Mouse (Mus musculus): ENCODE results near the gene Rragb. TPM values are rescaled to one million over a fixed set of nuclear protein-coding genes. Genes with fewer than 3 reads are reported as not detected.

Rragb gene
- polyA plus RNA-seq (2014; fragmentation: Nextera tagmentation; extraction: Ambion mirVana) = 1.2 and 1.3 TPM in 2 replicates

- H3K4me3 ChIP-seq (ENCODE audit: low read depth, low read length) = peak within 1 kb of the TSS; percentile 41
- peak; percentile 67 for DNase-seq
- peak; percentile 96 for ATAC-seq (ENCODE audit: insufficient read depth)
- H3K27me3 ChIP-seq (ENCODE audit: insufficient read depth, low read length) = 0 out of 2 replicates have a peak, but pooled peaks cover 6% of the 10 kb centered on the region
- H3K9me3 ChIP-seq (ENCODE audit: low read depth, low read length) = no peaks in the 10 kb centered on the region
- no peaks in the 10 kb centered on the region for H3K4me1 ChIP-seq (ENCODE audit: insufficient read depth)
- WGBS = 12% methylated on average over 43 of the region's 47 CpGs
- no peaks in the 10 kb centered on the region for H3K36me3 ChIP-seq (ENCODE audit: insufficient read depth)
- no peak within 1 kb of the TSS for H3K27ac ChIP-seq (ENCODE audit: low read depth)
- peak; percentile 51 for TF ChIP-seq CTCF (IDR thresholded peaks at IDR 0.05; ENCODE audit: low read depth)
- H3K4me2 ChIP-seq = peak within 1 kb of the TSS; percentile 67
- H3K9ac ChIP-seq = peak within 1 kb of the TSS; percentile 20; the same call in 1 of the 2 replicates
Observed at GRCm38 (mm10) chrX:153139734-153140515, at the start of gene Rragb. Gene Rragb, plus strand, starts transcription at chrX:153139981.

DNA sequence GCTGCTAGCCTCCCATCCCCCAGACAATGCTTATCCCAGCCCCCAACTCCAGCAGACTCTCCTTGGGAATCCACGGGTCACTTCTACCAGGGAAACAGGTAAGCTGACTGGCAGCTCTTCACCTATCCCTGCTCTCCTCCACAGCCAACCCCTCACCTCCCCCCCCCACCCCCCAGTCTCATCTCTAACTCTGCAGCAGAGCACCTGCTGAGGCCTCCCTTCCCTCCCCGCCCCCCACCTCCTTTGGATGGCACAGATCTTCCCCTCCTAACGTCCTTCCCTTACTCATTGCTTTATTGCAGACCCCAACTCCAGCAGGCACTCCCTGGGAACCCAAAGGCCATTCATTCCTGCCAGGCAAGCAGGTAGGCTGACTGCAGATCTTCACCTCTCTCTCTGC, 21.3 kb upstream of the Rragb start, which contains the start of gene Foxr2:
Foxr2 (plus strand) TSS at position 301 of the 400 bp plus-strand sequence.
- ATAC-seq (ENCODE audit: insufficient read depth) = no peak

DNA sequence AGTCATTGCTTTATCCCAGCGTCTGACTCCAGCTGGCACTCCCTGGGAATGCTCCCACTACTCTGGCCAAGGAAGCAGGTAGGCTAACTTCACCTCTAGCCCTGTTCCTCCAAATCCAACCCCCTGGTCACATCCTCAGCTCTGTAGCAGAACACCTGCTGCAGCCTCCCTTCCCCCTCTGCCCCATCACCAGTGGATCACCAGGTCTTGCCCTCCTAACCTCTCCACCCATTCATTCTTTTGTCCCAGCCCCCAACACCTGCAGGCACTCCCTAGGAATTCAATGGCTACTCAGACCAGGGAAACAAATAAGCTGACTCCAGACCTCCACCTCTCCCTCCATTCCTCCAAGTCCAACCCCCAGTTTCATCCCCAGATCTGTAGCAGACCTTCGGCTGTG, 20.8 kb upstream of the Rragb start:
- no peak for TF ChIP-seq CTCF (IDR thresholded peaks at IDR 0.05; ENCODE audit: low read depth)
- Histone ChIP-seq H3K9ac (no peak overlapping the region), H3K27me3 (ENCODE audit: insufficient read depth, low read length) (no peaks in the 10 kb centered on the region), H3K4me3 (ENCODE audit: low read depth, low read length) (no peak overlapping the region), H3K36me3 (ENCODE audit: insufficient read depth) (no peaks in the 10 kb centered on the region), H3K27ac (ENCODE audit: low read depth) (no peak overlapping the region), H3K4me2 (no peak overlapping the region), H3K4me1 (ENCODE audit: insufficient read depth) (no peaks in the 10 kb centered on the region), H3K9me3 (ENCODE audit: low read depth, low read length) (no peaks in the 10 kb centered on the region)
- 37% methylated on average over 2 of the region's 2 CpGs for WGBS
- DNase-seq (no peak), ATAC-seq (ENCODE audit: insufficient read depth) (no peak)

More for the DNA sequence above, 21.3 kb upstream of the Rragb start, which contains the start of gene Foxr2:
- TF ChIP-seq CTCF (IDR thresholded peaks at IDR 0.05; ENCODE audit: low read depth) = no peak
- Histone ChIP-seq H3K27ac (ENCODE audit: low read depth) (no peak within 1 kb of the TSS), H3K9me3 (ENCODE audit: low read depth, low read length) (no peaks in the 10 kb centered on the region), H3K4me2 (no peak within 1 kb of the TSS), H3K9ac (no peak within 1 kb of the TSS), H3K4me1 (ENCODE audit: insufficient read depth) (no peaks in the 10 kb centered on the region), H3K4me3 (ENCODE audit: low read depth, low read length) (no peak within 1 kb of the TSS), H3K36me3 (ENCODE audit: insufficient read depth) (no peaks in the 10 kb centered on the region), H3K27me3 (ENCODE audit: insufficient read depth, low read length) (no peaks in the 10 kb centered on the region)
- WGBS = 12% methylated on average over 2 of the region's 3 CpGs
- no peak for DNase-seq

- Histone ChIP-seq H3K4me3 (ENCODE audit: low read depth, low read length) (no peak overlapping the region), H3K9ac (no peak overlapping the region), H3K9me3 (ENCODE audit: low read depth, low read length) (no peaks in the 10 kb centered on the region), H3K36me3 (ENCODE audit: insufficient read depth) (no peaks in the 10 kb centered on the region), H3K27ac (ENCODE audit: low read depth) (no peak overlapping the region), H3K4me2 (no peak overlapping the region), H3K4me1 (ENCODE audit: insufficient read depth) (no peaks in the 10 kb centered on the region), H3K27me3 (ENCODE audit: insufficient read depth, low read length) (0 out of 2 replicates have a peak, but pooled peaks cover 6% of the 10 kb centered on the region)
- no peak for TF ChIP-seq CTCF (IDR thresholded peaks at IDR 0.05; ENCODE audit: low read depth)
- ATAC-seq (ENCODE audit: insufficient read depth) (no peak), DNase-seq (no peak)
- 71% methylated on average over 3 of the region's 3 CpGs for WGBS
Observed at GRCm38 (mm10) chrX:153142656-153143055, 2.9 kb downstream of the Rragb start.

- 12% methylated on average over 1 of the region's 1 CpGs for WGBS
- TF ChIP-seq CTCF (IDR thresholded peaks at IDR 0.05; ENCODE audit: low read depth) = no peak
- ATAC-seq (ENCODE audit: insufficient read depth) = no peak
Observed at GRCm38 (mm10) chrX:153151766-153152165, 12.0 kb downstream of the Rragb start.

DNA sequence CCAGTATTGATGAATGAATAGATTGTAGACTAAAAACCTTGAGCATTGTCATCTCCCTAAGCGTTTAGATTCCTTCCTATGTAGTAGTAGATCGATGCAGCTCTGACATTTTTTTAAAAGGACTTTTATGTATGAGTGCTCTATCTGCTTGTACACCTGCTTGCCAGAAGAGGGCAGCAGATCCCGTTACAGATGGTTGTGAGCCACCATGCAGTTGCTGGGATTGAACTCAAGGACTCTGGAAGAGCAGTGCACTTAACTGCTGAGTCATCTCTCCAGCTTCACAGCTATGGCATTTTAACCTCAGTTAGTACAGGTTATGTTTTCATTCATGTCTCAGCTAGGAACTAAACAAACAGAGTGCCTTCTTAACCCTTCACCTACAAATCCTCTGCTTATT, 15.5 kb downstream of the Rragb start:
- no peak overlapping the region for H3K9ac ChIP-seq
- no peak overlapping the region for H3K27ac ChIP-seq (ENCODE audit: low read depth)
- no peaks in the 10 kb centered on the region for H3K27me3 ChIP-seq (ENCODE audit: insufficient read depth, low read length)
- WGBS = 46% methylated on average over 3 of the region's 3 CpGs
- peak; percentile 58 for TF ChIP-seq CTCF (IDR thresholded peaks at IDR 0.05; ENCODE audit: low read depth)
- no peak overlapping the region for H3K4me3 ChIP-seq (ENCODE audit: low read depth, low read length)
- no peaks in the 10 kb centered on the region for H3K4me1 ChIP-seq (ENCODE audit: insufficient read depth)
- no peak overlapping the region for H3K4me2 ChIP-seq
- no peaks in the 10 kb centered on the region for H3K9me3 ChIP-seq (ENCODE audit: low read depth, low read length)
- no peaks in the 10 kb centered on the region for H3K36me3 ChIP-seq (ENCODE audit: insufficient read depth)
- no peak for ATAC-seq (ENCODE audit: insufficient read depth)
- DNase-seq = peak; percentile 50

More at GRCm38 (mm10) chrX:153151766-153152165, 12.0 kb downstream of the Rragb start:
- H3K36me3 ChIP-seq (ENCODE audit: insufficient read depth) = no peaks in the 10 kb centered on the region
- H3K9me3 ChIP-seq (ENCODE audit: low read depth, low read length) = no peaks in the 10 kb centered on the region
- H3K9ac ChIP-seq = no peak overlapping the region
- no peak for DNase-seq
- H3K4me1 ChIP-seq (ENCODE audit: insufficient read depth) = no peaks in the 10 kb centered on the region
- H3K4me3 ChIP-seq (ENCODE audit: low read depth, low read length) = no peak overlapping the region
- H3K27me3 ChIP-seq (ENCODE audit: insufficient read depth, low read length) = no peaks in the 10 kb centered on the region
- H3K4me2 ChIP-seq = no peak overlapping the region
- H3K27ac ChIP-seq (ENCODE audit: low read depth) = no peak overlapping the region

GRCm38 (mm10) chrX:153174786-153175185, 35.0 kb downstream of the Rragb start:
- H3K9ac ChIP-seq = no peak overlapping the region
- H3K27ac ChIP-seq (ENCODE audit: low read depth) = no peak overlapping the region
- no peaks in the 10 kb centered on the region for H3K27me3 ChIP-seq (ENCODE audit: insufficient read depth, low read length)
- H3K4me1 ChIP-seq (ENCODE audit: insufficient read depth) = no peaks in the 10 kb centered on the region
- 15% methylated on average over 1 of the region's 1 CpGs for WGBS
- ATAC-seq (ENCODE audit: insufficient read depth) = no peak
- H3K36me3 ChIP-seq (ENCODE audit: insufficient read depth) = no peaks in the 10 kb centered on the region
- H3K9me3 ChIP-seq (ENCODE audit: low read depth, low read length) = no peaks in the 10 kb centered on the region
- TF ChIP-seq CTCF (IDR thresholded peaks at IDR 0.05; ENCODE audit: low read depth) = peak; percentile 38
- H3K4me2 ChIP-seq = no peak overlapping the region
- no peak overlapping the region for H3K4me3 ChIP-seq (ENCODE audit: low read depth, low read length)
- DNase-seq = peak; percentile 27

Measured in lung, embryonic 14.5 days (tissue).